Mouse (Mus musculus) liver, adult (tissue): ENCODE measurements around the gene Kmt5c.

Source experiments
- GATA4 ChIP-seq: IDR thresholded peaks from 2 replicates; pipeline ENCODE4 v1.6.1; 2014; ENCODE audit warnings: mild to moderate bottlenecking, low read length; ENCODE audit not compliant: insufficient replicate concordance

Kmt5c gene

DNA sequence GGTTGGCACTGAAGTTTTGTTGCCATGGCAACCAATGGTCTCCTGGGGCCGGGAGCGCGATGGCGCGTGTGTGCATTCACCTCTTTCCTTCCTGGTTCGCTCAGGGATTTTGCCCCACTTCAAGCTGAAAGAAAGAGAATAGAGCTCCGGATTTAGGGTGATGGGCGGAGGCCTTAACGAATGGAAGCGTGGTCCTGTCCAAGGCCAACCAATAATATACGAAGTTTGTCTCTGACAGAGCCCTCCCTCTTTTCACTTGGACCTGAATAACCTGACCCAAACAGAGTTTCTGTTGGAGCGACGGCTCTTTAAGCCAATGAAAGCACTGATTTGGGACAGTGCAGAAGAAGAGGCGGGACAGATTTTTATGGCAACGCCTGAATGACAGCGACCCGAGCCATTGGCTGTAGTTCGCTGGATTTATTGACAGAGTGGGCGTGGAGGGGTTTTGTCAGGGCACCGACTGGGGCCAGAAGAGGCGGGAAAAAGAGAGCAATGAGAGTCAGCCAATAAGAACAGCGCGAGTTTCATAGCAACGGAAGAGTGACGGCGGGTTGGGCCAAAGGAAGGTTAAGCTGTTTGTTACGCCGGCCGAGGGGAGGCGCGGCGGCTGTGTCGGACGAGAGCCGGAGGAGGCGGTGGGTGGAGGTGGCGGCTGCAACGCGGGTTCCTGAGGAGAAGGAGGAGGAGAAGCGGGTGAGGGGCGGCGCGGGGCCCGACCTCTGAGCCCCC lies at the start of gene Kmt5c:
TSS of gene Kmt5c (plus strand) at position 572 of the 732 bp plus-strand sequence.
- no peak for TF ChIP-seq GATA4

GRCm38 (mm10) chr7:4690387-4690786 lies 49.5 kb upstream of the Kmt5c start, which contains the start of gene Brsk1:
TSS of gene Brsk1 (plus strand) at chr7:4690604.
- no peak for TF ChIP-seq GATA4

- no peak for TF ChIP-seq GATA4
These were observed 48.8 kb upstream of the Kmt5c start for GRCm38 (mm10) chr7:4690951-4691653.

GRCm38 (mm10) chr7:4693004-4693403 lies 46.9 kb upstream of the Kmt5c start:
- no peak for TF ChIP-seq GATA4

- TF ChIP-seq GATA4: no peak
These were observed 37.6 kb upstream of the Kmt5c start for GRCm38 (mm10) chr7:4702334-4702733.

DNA sequence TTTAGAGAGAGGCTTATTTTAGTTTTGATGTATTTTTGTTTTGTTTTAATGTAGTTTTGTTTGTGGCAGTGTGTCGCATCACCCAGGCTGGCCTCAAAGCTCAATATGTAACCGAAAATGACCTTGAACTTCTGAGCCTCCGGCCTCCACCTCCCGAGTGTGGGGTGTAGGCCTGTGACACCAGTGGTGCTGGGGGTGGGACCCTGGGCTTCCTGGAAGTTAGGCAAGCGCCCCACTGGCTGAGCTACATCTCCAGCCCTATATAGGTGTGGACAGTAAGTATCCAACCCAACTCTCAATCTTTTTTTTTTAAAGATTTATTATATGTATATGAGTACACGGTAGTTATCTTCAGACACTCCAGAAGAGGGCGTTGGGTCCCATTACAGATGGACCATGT lies 36.7 kb upstream of the Kmt5c start:
- no peak for TF ChIP-seq GATA4

- no peak for TF ChIP-seq GATA4
These were observed 34.8 kb upstream of the Kmt5c start for GRCm38 (mm10) chr7:4705098-4705497.

- TF ChIP-seq GATA4: no peak
These were observed 27.3 kb upstream of the Kmt5c start for GRCm38 (mm10) chr7:4712594-4712993.

GRCm38 (mm10) chr7:4716955-4717354 lies 23.0 kb upstream of the Kmt5c start:
- no peak for TF ChIP-seq GATA4

GRCm38 (mm10) chr7:4719276-4719675 lies 20.6 kb upstream of the Kmt5c start:
- no peak for TF ChIP-seq GATA4

GRCm38 (mm10) chr7:4723508-4723907 lies 16.4 kb upstream of the Kmt5c start:
- TF ChIP-seq GATA4: no peak

DNA sequence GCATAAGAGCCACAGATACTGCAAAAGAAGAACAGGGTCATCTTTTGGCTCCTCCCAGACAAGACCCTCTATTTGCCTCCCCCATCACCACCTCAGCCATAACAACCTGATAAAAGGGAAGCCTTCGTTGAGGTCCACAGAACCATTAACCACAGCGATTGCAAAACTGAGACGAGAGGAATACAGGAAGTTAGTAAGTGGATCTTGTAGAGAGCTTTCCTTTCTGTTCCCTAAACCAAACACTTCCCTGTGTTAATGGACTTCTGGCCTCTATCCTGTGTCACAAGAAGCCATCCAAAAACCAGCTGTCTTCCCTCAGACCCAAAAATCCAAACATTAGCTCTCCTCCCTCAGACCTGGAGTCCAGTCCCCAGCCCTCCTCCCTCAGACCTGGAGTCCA lies 15.6 kb upstream of the Kmt5c start:
- TF ChIP-seq GATA4: no peak

GRCm38 (mm10) chr7:4725169-4725568 lies 14.7 kb upstream of the Kmt5c start, which contains the start of gene Tmem150b:
TSS of gene Tmem150b (minus strand) at chr7:4725249.
- TF ChIP-seq GATA4: no peak

DNA sequence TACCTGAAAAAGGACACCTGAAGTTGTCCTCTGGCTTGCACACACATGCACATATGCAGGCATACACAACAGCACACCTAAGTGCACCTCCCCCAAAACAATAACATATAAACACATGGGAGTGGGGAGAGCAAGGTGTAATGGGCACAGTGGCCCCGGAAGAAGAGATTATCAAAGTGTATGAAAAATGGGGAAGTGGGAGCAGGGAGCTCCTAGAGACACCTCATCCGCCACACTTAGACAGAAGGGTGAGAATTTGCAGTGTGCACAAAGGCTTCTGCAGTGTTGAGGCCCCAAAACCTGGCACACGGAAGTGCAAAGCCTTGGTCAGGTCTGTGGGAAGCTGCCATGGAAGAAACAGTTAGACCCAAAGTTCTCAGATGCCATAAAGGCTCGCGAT lies 8.8 kb upstream of the Kmt5c start:
- no peak for TF ChIP-seq GATA4

GRCm38 (mm10) chr7:4732968-4733392 lies 6.9 kb upstream of the Kmt5c start:
- no peak for TF ChIP-seq GATA4

GRCm38 (mm10) chr7:4739041-4739543 lies 823 bp upstream of the Kmt5c start:
- TF ChIP-seq GATA4: no peak
